Mouse (Mus musculus) left cerebral cortex, adult 18-20 months (tissue): ENCODE results near the gene Pax8. TPM values are rescaled to one million over a fixed set of nuclear protein-coding genes. Genes with fewer than 3 reads are reported as not detected.

ENCODE experiments used
- DNase-seq, 2 experiments: peaks; one replicate each; pipeline ENCODE4 v3.0.0; 2021 to 2022; ENCODE audit warnings: low spot score in 2 of 2, mixed read lengths in 1 of 2
- total RNA-seq, 2 experiments: library from RNA; stranded (reverse); gene quantifications; 2 replicates each; pipeline ENCODE4 v1.2.3; 2021

Gene Pax8
- total RNA-seq, 2 experiments from 2014 or later: not detected

- no peak for DNase-seq
Measured at GRCm38 (mm10) chr2:24467156-24467555, 8.2 kb downstream of the Pax8 start.

GRCm38 (mm10) chr2:24460808-24461127 is 14.6 kb downstream of the Pax8 start:
- DNase-seq: no peak

- no peak for DNase-seq
Measured at GRCm38 (mm10) chr2:24460112-24460807, 15.1 kb downstream of the Pax8 start.

- no peak for DNase-seq
Measured at GRCm38 (mm10) chr2:24456841-24457240, 18.6 kb downstream of the Pax8 start.

- no peak for DNase-seq
Measured at GRCm38 (mm10) chr2:24455057-24455855, 20.1 kb downstream of the Pax8 start.

- no peak for DNase-seq
Measured at GRCm38 (mm10) chr2:24454429-24455011, 20.9 kb downstream of the Pax8 start.

GRCm38 (mm10) chr2:24453206-24453605 is 22.2 kb downstream of the Pax8 start:
- no peak for DNase-seq

GRCm38 (mm10) chr2:24449111-24449510 is 26.3 kb downstream of the Pax8 start:
- no peak for DNase-seq

- DNase-seq: no peak
Measured at GRCm38 (mm10) chr2:24443256-24443790, 32.1 kb downstream of the Pax8 start.

GRCm38 (mm10) chr2:24442303-24442925 is 33.0 kb downstream of the Pax8 start:
- no peak for DNase-seq

- no peak for DNase-seq
Measured at GRCm38 (mm10) chr2:24441899-24442298, 33.5 kb downstream of the Pax8 start.

- no peak for DNase-seq
Measured at GRCm38 (mm10) chr2:24440056-24440455, 35.3 kb downstream of the Pax8 start.

- no peak for DNase-seq
Measured at GRCm38 (mm10) chr2:24435699-24436098, 39.7 kb downstream of the Pax8 start.

- DNase-seq: no peak
Measured at GRCm38 (mm10) chr2:24434670-24435069, 40.7 kb downstream of the Pax8 start.

GRCm38 (mm10) chr2:24429806-24430205 is 45.6 kb downstream of the Pax8 start:
- DNase-seq: no peak

- DNase-seq: no peak
Measured at GRCm38 (mm10) chr2:24427866-24428675, 47.3 kb downstream of the Pax8 start.

- DNase-seq: no peak
Measured at GRCm38 (mm10) chr2:24425630-24426029, 49.8 kb downstream of the Pax8 start.

- DNase-seq: no peak
Measured at GRCm38 (mm10) chr2:24422815-24423214, 52.6 kb downstream of the Pax8 start.

- DNase-seq: no peak
Measured at GRCm38 (mm10) chr2:24421211-24421863, 54.1 kb downstream of the Pax8 start.

- DNase-seq: no peak
Measured at GRCm38 (mm10) chr2:24417564-24417963, 57.8 kb downstream of the Pax8 start.
